Mouse (Mus musculus): ENCODE results near the gene Rack1.

GRCm38 (mm10) chr11:48833731-48834639 lies 33.9 kb downstream of the Rack1 start:
- peak; percentile 66; the same call in 1 of the 2 replicates for TF ChIP-seq ZNF384 (IDR thresholded peaks at IDR 0.05; ENCODE audit: low read depth, low read length)
- no peak for TF ChIP-seq ZC3H11A (IDR thresholded peaks at IDR 0.05; ENCODE audit: borderline replicate concordance, low read depth, low read length)

Measured in ES-E14 (cell line).